Mouse (Mus musculus): Measurements from ENCODE around the gene Uri1.

Gene Uri1

DNA sequence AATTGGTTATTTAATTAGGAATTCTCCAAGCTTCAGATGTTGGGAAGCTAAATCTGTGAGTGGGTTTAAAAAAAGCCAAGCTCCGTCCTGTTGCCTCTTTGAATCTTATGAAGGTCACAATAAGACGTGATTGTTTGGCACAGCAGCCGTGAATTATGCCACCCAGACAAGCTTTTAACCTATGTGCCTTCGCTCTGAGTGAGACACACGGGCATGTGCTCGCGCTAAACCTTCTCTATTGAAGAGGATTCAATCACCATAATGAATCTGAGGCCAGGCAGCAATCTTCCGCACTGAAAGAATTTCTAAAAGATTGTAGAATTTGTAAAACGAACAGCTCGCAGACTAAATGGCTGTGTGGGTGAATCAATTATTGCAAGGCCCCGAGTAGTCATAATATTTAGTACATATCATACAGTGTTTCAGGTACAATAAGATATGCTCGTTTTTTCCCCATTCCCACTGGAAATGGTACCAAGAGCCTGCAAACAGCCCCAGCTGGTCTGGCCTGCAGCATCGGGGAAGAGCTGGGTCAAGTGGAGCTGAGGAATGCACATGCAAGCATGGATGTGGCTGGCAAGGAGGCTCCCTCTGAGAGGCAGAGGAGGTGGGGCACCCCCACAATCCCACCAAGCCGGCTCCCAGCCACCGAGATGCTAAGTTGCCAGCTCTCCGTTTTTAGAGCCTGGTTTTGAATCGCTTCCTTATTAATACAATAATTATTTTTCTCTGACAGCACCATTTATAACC lies 101.5 kb downstream of the Uri1 start:
- no peak for DNase-seq (ENCODE audit: low spot score in 2 of 2)

GRCm38 (mm10) chr7:37918926-37919325 lies 104.4 kb downstream of the Uri1 start:
- DNase-seq (ENCODE audit: low spot score in 2 of 2): no peak

GRCm38 (mm10) chr7:37916762-37917439 lies 106.5 kb downstream of the Uri1 start:
- DNase-seq (ENCODE audit: low spot score in 2 of 2): no peak

DNA sequence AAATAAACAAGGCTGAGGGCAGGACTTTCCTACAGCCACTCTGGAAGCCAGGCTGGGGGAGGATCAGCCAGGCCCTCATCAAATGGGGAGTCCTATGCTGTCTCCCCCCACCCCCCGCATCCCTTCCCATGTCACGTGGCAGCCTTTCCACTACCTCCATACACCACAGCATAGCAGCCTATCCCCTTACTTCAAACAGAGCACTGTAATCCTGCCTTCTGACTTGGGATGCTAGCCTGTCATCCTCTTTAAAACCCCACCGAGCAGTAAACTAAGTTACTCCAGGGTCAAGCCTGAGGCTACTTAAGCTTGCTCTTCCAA lies 111.6 kb downstream of the Uri1 start:
- DNase-seq (ENCODE audit: low spot score in 2 of 2): no peak

DNA sequence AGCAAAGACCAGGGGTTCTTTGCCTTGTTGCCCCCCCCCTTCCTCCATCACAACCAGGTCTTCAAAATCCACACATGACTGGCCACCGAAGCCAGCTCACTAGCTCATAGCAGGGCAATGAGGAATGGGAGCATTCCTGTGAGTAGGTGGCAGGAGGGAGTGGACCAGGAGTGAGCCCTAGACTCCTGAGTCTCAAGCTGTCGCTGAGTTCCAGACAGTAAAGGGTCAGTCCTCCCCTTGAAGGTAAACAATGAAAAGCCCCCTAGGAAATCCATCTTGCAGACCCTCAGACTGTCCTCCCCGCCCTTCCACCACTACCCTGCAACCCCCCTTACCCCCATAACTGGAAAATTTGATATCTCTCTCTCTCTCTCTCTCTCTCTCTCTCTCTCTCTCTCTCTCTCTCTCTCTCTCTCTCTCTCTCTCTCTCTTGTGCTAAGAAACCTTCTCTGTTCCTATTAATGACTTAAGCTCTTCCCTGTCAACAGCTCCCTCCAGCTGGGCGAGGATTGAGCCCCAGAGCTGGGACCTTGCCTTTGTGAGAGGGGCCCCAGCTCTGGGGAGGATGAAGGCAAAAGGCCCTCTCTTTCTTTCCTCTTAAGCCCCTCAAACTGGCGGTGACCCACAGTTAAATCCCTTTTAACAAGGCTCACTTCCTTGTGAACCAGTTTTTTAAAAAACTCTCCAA lies 112.1 kb downstream of the Uri1 start:
- no peak for DNase-seq (ENCODE audit: low spot score in 2 of 2)

DNA sequence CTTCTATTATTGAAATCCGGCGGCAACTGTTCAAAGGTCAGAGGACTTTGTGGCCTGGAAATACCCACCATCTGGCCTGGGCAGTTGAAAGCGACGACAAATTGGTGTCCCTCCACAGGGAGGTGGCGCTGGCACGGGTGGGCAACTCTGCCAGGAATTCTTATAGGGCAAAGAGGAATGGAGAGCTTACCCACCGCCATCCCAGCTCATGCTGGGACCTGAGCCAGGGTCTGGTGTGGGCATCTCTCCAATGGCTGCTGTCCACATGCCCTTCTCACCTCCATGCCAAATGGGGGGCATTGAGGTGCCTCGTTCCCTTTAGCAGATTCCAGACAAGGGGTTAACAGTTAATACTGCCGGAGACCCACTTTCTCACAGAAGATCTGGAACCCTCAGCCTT lies 113.2 kb downstream of the Uri1 start:
- no peak for DNase-seq (ENCODE audit: low spot score in 2 of 2)

Data from heart, adult 9 months (tissue).